Mouse (Mus musculus) lung, postnatal 4 days (tissue): ENCODE results near the gene H2-M10.1.
A peak's percentile ranks its signal among the peaks of the same experiment; 100 is the strongest.
"Not testable (repeated sequence)": the region's sequence is repeated elsewhere in the genome, so short reads cannot be mapped to it uniquely, and the experiment has no call there.

Source experiments
- DNase-seq, 2 experiments: peaks; one replicate each; pipeline ENCODE4 v3.0.0; 2021

H2-M10.1 gene

GRCm38 (mm10) chr17:36326055-36326454, at the start of gene H2-M10.1:
H2-M10.1 (minus strand) TSS chr17:36326155.
- no peak for DNase-seq

- DNase-seq, result not testable (repeated sequence)
Measured at GRCm38 (mm10) chr17:36368317-36368716, 42.4 kb upstream of the H2-M10.1 start, which contains the start of gene H2-M10.3. H2-M10.3 (minus strand) TSS chr17:36368417.

DNA sequence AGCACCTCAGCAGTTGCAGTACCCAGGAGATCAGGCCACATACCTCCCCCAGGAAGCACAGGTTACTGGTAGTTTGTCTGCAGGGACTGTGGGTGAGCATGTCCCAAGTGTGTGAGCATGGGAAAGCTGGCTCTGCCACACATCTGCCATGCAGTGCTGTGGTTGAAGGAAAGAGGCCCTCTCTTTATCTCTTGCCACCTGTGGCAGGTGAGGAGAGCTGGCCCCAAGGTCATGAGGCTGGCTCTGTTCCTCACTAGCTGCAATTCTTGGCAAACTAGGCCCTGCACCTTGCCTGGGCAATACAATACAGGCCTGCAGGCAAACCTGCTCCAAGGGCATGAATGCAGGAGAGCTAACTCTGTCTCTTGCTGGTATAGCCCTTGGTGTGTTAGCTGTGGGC, 36.4 kb upstream of the H2-M10.1 start:
- not testable (repeated sequence) for DNase-seq

DNA sequence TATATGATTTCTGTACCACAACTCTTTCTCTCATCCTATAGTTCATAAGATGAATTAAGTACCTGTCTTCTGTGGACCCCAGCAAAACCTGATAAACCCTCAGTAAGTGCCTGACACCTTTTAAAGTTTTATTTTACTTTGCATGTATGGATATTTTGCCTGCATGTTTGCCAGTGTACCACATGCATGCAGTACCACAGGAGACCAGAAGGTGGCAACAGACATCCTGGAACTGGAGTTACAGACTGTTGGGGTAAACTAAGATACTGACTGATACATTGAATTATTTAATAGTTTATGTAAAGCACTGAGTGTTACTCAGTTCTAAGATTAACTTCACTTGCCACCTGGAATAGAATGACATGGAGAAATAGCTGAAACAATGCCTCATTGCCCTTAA, 31.6 kb upstream of the H2-M10.1 start:
- peak in 1 of 2 experiments; percentile 24 for DNase-seq

DNA sequence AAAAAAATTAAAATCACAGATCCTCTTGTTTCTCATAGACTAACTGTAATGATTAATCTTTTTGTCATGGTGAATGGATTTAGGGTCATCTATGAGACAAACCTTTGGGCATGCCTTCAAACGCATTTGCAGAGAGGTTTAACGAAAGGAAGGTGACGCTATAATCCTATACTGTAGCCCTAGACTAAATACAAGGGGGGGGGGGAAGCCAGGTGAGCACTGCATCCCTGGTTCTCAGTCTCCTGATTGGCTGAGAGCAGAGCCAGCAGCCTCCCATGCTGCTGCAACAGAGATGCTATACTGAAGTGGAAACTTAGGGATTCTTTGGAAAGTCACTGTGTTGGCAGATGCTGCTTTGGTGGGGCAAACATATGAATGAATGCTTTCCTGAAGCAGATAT, 29.8 kb upstream of the H2-M10.1 start:
- DNase-seq, result no peak

DNA sequence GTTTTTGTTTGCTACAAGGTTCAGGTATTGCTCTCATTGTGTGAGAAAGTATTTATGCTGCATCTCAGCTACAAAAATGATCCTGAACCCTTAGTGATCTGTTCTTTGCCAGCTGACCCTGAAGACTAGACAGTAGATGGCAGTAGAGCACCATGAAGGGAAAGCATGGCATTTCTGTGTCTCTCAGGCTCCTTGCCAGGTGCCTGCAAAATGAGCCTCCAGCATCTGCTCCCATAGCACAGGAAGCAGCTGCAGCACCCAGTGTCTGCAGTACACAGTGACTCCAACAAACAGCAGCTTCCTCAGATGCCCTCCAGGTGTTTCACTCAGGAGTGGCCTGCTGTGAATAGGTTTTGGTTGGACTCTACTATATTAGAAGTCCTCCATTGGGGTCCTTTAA, 29.4 kb upstream of the H2-M10.1 start:
- peak; percentile 27 to 36 for DNase-seq

DNA sequence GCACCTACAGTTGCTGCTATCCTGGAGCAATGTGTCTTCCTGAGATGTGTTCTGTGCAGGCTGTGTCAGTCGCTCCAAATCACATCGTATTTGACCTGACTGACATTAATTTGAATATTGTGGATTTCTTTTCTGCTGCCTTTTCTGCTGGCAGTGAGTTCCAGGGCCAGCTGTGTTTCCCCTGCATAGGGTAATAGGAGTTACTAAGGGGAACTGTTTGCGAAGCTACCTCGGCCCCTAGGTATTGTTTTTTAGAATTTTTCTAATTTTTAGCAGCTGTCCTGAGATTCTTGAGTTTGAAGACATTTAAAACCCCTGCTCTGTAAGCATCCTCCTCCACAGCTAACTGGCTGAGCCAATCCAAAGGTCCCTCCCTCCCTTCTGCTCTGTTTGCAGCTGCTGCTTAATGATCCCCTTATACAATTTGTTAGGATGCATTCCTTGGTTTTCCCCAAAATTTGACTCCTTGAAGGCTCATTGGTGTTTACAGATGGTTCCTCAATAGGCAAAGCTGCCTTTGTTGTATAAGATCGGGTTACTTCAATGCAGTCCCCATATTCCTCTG, 10.2 kb downstream of the H2-M10.1 start:
- no peak for DNase-seq

DNA sequence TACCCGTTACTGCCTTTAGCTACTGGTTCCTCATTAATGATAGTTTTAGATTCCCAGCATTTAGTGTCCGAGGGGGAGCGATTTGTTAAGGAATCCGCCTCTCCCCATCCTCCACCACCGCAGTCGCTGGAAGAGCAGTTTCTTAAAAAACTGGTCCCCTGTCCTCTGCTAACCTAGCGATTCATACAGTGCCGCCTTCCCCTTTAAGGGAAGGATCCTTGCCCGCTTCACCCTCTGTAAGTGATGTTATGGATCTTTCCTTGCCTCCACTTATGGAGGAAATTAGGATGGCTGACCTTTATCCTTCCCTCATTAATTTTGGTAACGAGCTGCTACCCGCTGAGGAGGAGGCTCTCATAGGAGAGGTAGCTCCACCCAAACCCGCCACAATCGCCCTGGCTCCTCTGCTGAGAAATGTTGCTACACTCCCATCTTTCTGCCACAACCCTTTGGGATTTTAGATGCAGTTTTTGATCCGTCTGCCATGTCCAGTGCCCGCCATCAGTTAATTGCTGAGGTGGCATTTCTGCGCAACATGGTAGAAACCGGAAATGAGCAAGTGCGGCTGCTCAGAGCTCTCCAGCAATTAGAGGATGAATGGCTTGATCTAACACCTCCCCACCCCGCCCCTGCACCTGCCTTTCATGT, 10.8 kb downstream of the H2-M10.1 start:
- DNase-seq, result peak; percentile 31 to 37

- DNase-seq, result no peak
Measured at GRCm38 (mm10) chr17:36314511-36314910, 11.4 kb downstream of the H2-M10.1 start.

- DNase-seq, result no peak
Measured at GRCm38 (mm10) chr17:36309293-36309692, 16.7 kb downstream of the H2-M10.1 start.

- DNase-seq, result peak; percentile 31 to 71
Measured at GRCm38 (mm10) chr17:36308855-36309254, 17.1 kb downstream of the H2-M10.1 start.

DNA sequence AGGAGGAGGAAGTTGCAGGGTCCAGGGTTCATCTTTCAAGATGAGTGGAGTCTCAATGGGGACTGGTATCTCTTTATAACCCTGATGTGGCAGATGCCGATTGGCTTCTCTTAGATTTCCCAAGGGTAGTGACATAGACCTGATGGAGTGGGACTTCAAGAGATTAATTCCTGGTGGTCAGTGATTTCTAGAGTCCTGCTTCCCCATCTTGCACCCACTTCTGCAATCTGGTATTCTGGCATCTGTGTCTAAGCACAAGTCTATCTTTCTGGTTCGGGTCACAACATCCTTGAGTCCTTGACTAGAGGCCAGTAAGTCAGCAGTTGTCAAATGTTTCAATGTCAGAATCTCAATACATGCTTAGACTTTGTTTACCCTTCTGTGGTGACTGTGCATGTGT, 39.6 kb downstream of the H2-M10.1 start, which contains the start of gene H2-M10.2:
Gene H2-M10.2 (minus strand): TSS at position 101 of the 400 bp plus-strand sequence.
- DNase-seq, result no peak

GRCm38 (mm10) chr17:36281521-36282245, 44.3 kb downstream of the H2-M10.1 start:
- no peak for DNase-seq

- DNase-seq, result no peak
Measured at GRCm38 (mm10) chr17:36274776-36275175, 51.2 kb downstream of the H2-M10.1 start.

DNA sequence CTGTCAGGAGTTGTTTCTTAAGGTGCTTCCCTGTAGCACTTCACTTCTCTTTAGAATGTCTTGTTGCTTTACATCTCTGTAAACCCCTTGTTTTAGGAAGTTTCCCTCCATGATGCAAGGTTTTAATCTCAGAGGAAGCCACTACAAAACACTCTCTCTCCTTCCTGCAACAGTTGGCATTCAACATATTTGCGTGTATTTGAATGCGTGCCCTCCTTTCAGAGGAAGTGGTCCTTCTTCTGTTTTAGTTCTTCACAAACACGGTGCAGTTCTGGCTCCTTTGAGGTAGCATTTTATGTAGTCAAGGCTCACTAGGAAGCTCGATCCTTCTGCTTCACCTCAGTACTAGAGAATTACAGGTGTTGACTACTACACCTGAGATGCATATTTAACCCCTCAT, 52.2 kb downstream of the H2-M10.1 start:
- no peak for DNase-seq
